Mouse (Mus musculus): ENCODE results near the gene Ssu2.

The Ssu2 gene

GRCm38 (mm10) chr6:112350452-112350851, 37.4 kb downstream of the Ssu2 start:
- no peak for DNase-seq (ENCODE audit: extremely low read depth, low read depth)

- no peak for DNase-seq (ENCODE audit: extremely low read depth, low read depth)
Measured at GRCm38 (mm10) chr6:112339016-112339415, 48.8 kb downstream of the Ssu2 start.

- no peak for DNase-seq (ENCODE audit: extremely low read depth, low read depth)
Measured at GRCm38 (mm10) chr6:112337667-112338066, 50.2 kb downstream of the Ssu2 start.

GRCm38 (mm10) chr6:112333930-112334329, 53.9 kb downstream of the Ssu2 start:
- no peak for DNase-seq (ENCODE audit: extremely low read depth, low read depth)

- no peak for DNase-seq (ENCODE audit: extremely low read depth, low read depth)
Measured at GRCm38 (mm10) chr6:112331223-112331598, 56.6 kb downstream of the Ssu2 start.

GRCm38 (mm10) chr6:112330520-112331222, 57.2 kb downstream of the Ssu2 start:
- DNase-seq (ENCODE audit: extremely low read depth, low read depth), result no peak

GRCm38 (mm10) chr6:112327793-112328192, 60.0 kb downstream of the Ssu2 start:
- no peak for DNase-seq (ENCODE audit: extremely low read depth, low read depth)

GRCm38 (mm10) chr6:112325213-112325612, 62.6 kb downstream of the Ssu2 start:
- no peak for DNase-seq (ENCODE audit: extremely low read depth, low read depth)

- DNase-seq (ENCODE audit: extremely low read depth, low read depth), result no peak
Measured at GRCm38 (mm10) chr6:112322916-112323315, 64.9 kb downstream of the Ssu2 start.

- no peak for DNase-seq (ENCODE audit: extremely low read depth, low read depth)
Measured at GRCm38 (mm10) chr6:112320679-112321078, 67.1 kb downstream of the Ssu2 start.

GRCm38 (mm10) chr6:112319449-112319848, 68.4 kb downstream of the Ssu2 start:
- DNase-seq (ENCODE audit: extremely low read depth, low read depth), result no peak

- no peak for DNase-seq (ENCODE audit: extremely low read depth, low read depth)
Measured at GRCm38 (mm10) chr6:112311385-112311784, 76.4 kb downstream of the Ssu2 start.

GRCm38 (mm10) chr6:112309330-112309938, 78.4 kb downstream of the Ssu2 start:
- DNase-seq (ENCODE audit: extremely low read depth, low read depth), result no peak

All from MEL-GATA-1-ER (cell line).